Mouse (Mus musculus) heart, postnatal 0 days (tissue): ENCODE measurements around the gene Tor1a. TPM values are rescaled to one million over a fixed set of nuclear protein-coding genes. Genes with fewer than 3 reads are reported as not detected.
"Not testable (repeated sequence)": the region's sequence is repeated elsewhere in the genome, so short reads cannot be mapped to it uniquely, and the experiment has no call there.

Experiments used
- ATAC-seq: fragments of 200-750 bp; cut with Nextera tagmentation; 2 replicates; pipeline ENCODE4 v1.8.0; 2017; ENCODE audit warnings: low read depth, moderate number of reproducible peaks, moderate library complexity; ENCODE audit not compliant: insufficient read depth
- DNase-seq: peaks from one replicate; pipeline ENCODE4 v3.0.0-alpha.2; 2016; ENCODE audit warnings: low spot score
- H3K27ac ChIP-seq: fragments of 300-500 bp; sonication (generic); 2 replicates; pipeline ENCODE4 v1.5.1; 2014; ENCODE audit warnings: low read depth, mild to moderate bottlenecking
- H3K27me3 ChIP-seq: fragments of 300-500 bp; sonication (generic); 2 replicates; pipeline ENCODE4 v1.6.1; 2014; ENCODE audit warnings: low read length, mixed read lengths; ENCODE audit not compliant: control insufficient read depth, insufficient read depth
- H3K36me3 ChIP-seq: fragments of 300-500 bp; sonication (generic); replicated peaks from 2 replicates; pipeline ENCODE4 v1.6.1; 2014; ENCODE audit warnings: low read length, mixed read lengths; ENCODE audit not compliant: control insufficient read depth, insufficient read depth
- H3K4me1 ChIP-seq: fragments of 300-500 bp; sonication (generic); 2 replicates; pipeline ENCODE4 v1.6.1; 2014; ENCODE audit warnings: antibody characterized with exemption; ENCODE audit not compliant: control insufficient read depth, insufficient read depth
- H3K4me2 ChIP-seq: fragments of 300-500 bp; sonication (generic); 2 replicates; pipeline ENCODE4 v1.6.1; 2014; ENCODE audit warnings: low read depth, mild to moderate bottlenecking, low read length, moderate library complexity
- H3K4me3 ChIP-seq: fragments of 300-500 bp; sonication (generic); 2 replicates; pipeline ENCODE4 v1.5.1; 2014; ENCODE audit warnings: low read depth, low read length
- H3K9ac ChIP-seq: fragments of 300-500 bp; sonication (generic); replicated peaks from 2 replicates; pipeline ENCODE4 v1.6.1; 2014; ENCODE audit warnings: low read depth, low read length, mixed read lengths
- H3K9me3 ChIP-seq: fragments of 300-500 bp; sonication (generic); replicated peaks from 2 replicates; pipeline ENCODE4 v1.6.1; 2016; ENCODE audit warnings: low read length; ENCODE audit not compliant: control insufficient read depth
- CTCF ChIP-seq: IDR thresholded peaks from 2 replicates; pipeline ENCODE4 v1.5.1; 2016; ENCODE audit warnings: antibody characterized with exemption, control low read depth, low read depth
- EP300 ChIP-seq: IDR thresholded peaks from 2 replicates; pipeline ENCODE4 v1.6.1; 2016; ENCODE audit warnings: antibody characterized with exemption, low read depth
- WGBS: fragments of 180-500 bp; shearing (Covaris S2); extraction: QIAGEN DNeasy Blood & Tissue Kit; methylation state at CpG from one replicate; pipeline ENCODE4 v1.1.7; 2014; 5-methylcytosine and 5-hydroxymethylcytosine counted together
- polyA plus RNA-seq: library from polyadenylated mRNA; unstranded; fragments of >200 nt; fragmentation: Nextera tagmentation; extraction: Ambion mirVana; gene quantifications from 2 replicates; pipeline ENCODE4 v1.2.1, GENCODE M21; 2015
- total RNA-seq: library from RNA; depleted of rRNA; stranded (reverse); fragments of >200 nt; gene quantifications from 2 replicates; pipeline ENCODE4 v1.2.3, GENCODE M21; 2014; ENCODE audit warnings: low replicate concordance

Gene Tor1a
- total and polyA plus RNA-seq, 2 experiments from 2014 or later: 27.1 to 35.0 TPM

DNA sequence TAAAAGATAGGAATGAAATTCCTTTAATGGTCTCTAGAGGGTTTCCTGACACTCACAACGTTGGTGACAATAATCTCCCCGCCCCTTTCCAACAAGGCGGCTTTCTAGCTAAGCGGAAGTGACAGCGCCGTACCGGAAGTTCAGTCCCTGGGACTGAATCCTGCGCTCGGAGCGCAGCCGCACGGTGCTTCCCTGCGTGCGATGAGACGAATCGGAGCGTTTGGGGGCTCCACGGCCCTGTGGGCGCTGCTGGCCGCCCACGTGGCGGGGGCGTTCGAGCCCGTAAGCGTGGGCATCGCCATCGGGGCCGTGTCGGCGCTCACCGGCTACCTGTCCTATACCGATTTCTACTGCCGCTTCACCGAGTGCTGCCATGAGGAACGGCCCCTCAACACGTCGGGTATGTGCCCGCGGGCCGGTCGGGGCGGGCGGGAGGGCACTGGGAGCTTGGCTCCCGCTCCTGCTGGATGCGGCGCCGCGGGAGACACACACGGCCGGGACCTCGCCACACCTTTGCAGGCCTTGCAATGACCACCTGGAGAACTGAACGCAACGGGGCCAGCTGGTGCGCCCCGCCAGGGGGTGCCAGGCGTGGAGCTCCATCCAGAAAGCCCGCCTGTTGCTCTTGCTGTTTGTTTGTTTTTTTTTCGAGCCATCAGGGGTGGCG lies 14.8 kb downstream of the Tor1a start, which contains the start of gene Tor1b:
TSS of gene Tor1b (plus strand) at position 136 of the 667 bp plus-strand sequence.
- Histone ChIP-seq H3K9me3 (no peaks in the 10 kb centered on the region), H3K36me3 (peaks cover 23% of the 10 kb centered on the region), H3K27me3 (no peaks in the 10 kb centered on the region; the same call in 1 of the 2 replicates), H3K27ac (peak within 1 kb of the TSS; percentile 78), H3K4me1 (peaks cover 14% of the 10 kb centered on the region), H3K4me2 (peak within 1 kb of the TSS; percentile 95), H3K9ac (peak within 1 kb of the TSS; percentile 82), H3K4me3 (peak within 1 kb of the TSS; percentile 83)
- ATAC-seq: peak; percentile 91
- TF ChIP-seq EP300 (no peak), CTCF (peak; percentile 24)
- WGBS: 0% methylated on average over 60 of the region's 60 CpGs
- DNase-seq: peak; percentile 92

DNA sequence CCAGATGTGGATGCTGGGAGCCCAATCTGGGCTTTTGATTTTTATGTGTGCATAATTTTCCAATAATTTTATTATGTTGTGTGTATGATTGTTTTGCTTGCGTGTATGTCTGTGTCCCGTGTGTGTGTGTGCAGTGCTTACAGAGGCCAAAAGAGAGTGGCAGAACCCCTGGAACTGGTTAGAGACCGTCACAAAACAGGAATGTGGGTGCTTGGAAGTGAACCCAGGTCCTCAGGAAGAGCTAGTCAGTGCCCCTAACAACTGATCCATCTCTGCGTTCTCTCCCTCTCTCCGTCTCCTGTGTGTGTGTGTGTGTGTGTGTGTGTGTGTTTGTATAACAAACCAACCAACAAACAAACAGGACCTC lies 15.3 kb downstream of the Tor1a start:
- no peak for TF ChIP-seq CTCF
- no peak for TF ChIP-seq EP300
- H3K27ac ChIP-seq: peak overlapping the region; percentile 62
- H3K4me2 ChIP-seq: peak overlapping the region; percentile 95
- ATAC-seq: no peak; the same call in 1 of the 2 replicates
- WGBS: 27% methylated on average over 5 of the region's 5 CpGs
- H3K9me3 ChIP-seq: no peaks in the 10 kb centered on the region
- peaks cover 14% of the 10 kb centered on the region for H3K4me1 ChIP-seq
- H3K9ac ChIP-seq: no peak overlapping the region
- H3K36me3 ChIP-seq: peaks cover 18% of the 10 kb centered on the region
- H3K27me3 ChIP-seq: no peaks in the 10 kb centered on the region; the same call in 1 of the 2 replicates
- peak overlapping the region; percentile 83 for H3K4me3 ChIP-seq
- DNase-seq: no peak

DNA sequence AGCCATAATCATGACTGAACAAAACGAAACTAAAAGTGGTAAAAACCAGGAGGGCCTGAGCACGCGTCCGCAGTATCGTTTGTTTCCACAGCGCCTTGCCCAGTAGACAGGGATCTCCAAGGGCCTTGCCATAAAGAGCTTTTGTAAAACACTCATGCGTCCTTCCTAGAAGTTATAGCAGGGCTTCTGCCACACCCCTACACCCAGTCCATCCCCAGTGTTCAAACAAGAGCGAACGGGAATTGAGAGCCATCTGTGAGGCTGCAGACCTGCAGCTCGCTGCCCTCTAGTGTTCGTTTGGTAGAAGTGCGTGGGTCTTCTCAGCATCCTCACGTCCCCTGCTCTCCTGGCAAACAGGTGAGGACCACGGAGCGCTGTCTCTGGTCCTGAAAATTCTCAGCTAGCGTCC lies 25.1 kb downstream of the Tor1a start:
- peak overlapping the region; percentile 59 for H3K4me2 ChIP-seq
- no peak overlapping the region for H3K9ac ChIP-seq
- no peaks in the 10 kb centered on the region for H3K9me3 ChIP-seq
- WGBS: 24% methylated on average over 16 of the region's 16 CpGs
- H3K27me3 ChIP-seq: no peaks in the 10 kb centered on the region
- TF ChIP-seq EP300 (no peak), CTCF (peak; percentile 87)
- no peak overlapping the region for H3K27ac ChIP-seq
- DNase-seq (peak; percentile 90), ATAC-seq (peak; percentile 76)
- no peaks in the 10 kb centered on the region for H3K36me3 ChIP-seq
- peak overlapping the region; percentile 48 for H3K4me3 ChIP-seq
- H3K4me1 ChIP-seq: no peaks in the 10 kb centered on the region

DNA sequence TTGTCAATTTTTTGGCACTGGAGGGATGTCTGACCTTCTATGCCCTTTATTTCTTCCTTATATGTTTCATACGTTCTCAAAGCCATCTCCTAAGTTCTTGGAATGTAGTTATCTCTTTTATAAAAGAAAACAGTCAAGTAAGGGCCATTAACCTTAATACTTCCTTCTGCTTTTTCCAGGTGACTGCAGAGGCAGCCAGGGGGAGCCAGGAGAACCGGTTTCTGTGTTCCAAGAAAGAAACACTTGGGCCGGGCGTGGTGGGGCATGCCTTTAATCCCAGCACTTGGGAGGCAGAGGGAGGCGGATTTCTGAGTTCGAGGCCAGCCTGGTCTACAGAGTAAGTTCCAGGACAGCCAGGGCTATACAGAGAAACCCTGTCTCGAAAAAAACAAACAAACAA lies 25.6 kb downstream of the Tor1a start:
- H3K27me3 ChIP-seq, ATAC-seq, H3K9ac ChIP-seq, DNase-seq, H3K9me3 ChIP-seq, H3K4me1 ChIP-seq, H3K27ac ChIP-seq, H3K36me3 ChIP-seq: not testable (repeated sequence)
- 42% methylated on average over 7 of the region's 7 CpGs for WGBS
- H3K4me2 ChIP-seq: peak overlapping the region; percentile 59; the same call in 1 of the 2 replicates
- H3K4me3 ChIP-seq: peak overlapping the region; percentile 48; the same call in 1 of the 2 replicates

DNA sequence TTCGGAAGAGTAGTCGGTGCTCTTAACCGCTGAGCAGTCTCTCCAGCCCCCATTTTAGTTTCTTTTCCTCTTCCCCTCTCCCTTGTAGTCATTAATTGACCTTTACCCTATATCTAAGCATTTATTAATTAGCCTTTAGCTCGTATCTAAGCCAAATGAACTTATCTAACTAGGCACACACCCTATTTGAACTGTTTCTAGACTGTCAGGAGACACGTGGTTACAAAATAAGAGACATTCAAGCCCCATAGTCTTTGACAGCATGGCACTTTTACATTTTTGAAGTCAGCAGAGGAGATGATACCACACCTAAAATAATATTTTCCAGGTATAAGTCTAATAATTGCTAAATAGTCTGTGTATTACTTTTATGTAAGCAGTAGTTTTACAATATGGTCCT lies 26.1 kb downstream of the Tor1a start:
- ATAC-seq (no peak), DNase-seq (no peak)
- no peak overlapping the region for H3K4me2 ChIP-seq
- no peak for TF ChIP-seq EP300
- no peak for TF ChIP-seq CTCF
- no peaks in the 10 kb centered on the region for H3K4me1 ChIP-seq
- no peaks in the 10 kb centered on the region for H3K36me3 ChIP-seq
- no peak overlapping the region for H3K4me3 ChIP-seq
- no peak overlapping the region for H3K9ac ChIP-seq
- no peaks in the 10 kb centered on the region for H3K27me3 ChIP-seq
- WGBS: 83% methylated on average over 5 of the region's 5 CpGs
- H3K9me3 ChIP-seq: no peaks in the 10 kb centered on the region
- no peak overlapping the region for H3K27ac ChIP-seq

DNA sequence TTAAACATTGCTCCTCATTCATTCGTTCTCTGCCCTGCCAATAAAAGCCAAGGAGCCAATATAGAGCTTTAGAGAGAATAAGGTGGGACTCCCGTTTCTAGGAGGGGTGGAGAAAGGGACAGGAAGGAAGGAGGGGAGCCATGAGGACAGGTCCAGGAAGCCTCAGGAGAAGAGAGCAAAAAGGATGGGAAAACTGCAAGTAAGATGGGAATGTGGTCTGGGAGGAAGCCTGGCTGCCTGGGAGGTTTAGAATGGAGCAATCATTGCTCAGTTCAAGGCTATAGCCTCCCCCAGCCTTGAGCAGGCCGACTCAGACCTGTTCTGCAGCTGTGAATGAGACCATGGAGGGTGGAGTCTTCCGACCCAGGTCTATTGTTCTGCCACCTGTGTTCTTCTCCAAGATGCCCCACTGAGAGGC lies 29.1 kb downstream of the Tor1a start:
- ATAC-seq (no peak), DNase-seq (no peak)
- no peak for TF ChIP-seq CTCF
- no peak for TF ChIP-seq EP300
- Histone ChIP-seq H3K9me3 (no peaks in the 10 kb centered on the region), H3K27ac (no peak overlapping the region), H3K4me1 (no peaks in the 10 kb centered on the region), H3K4me3 (no peak overlapping the region), H3K36me3 (no peaks in the 10 kb centered on the region), H3K27me3 (no peaks in the 10 kb centered on the region), H3K9ac (no peak overlapping the region), H3K4me2 (no peak overlapping the region)
- WGBS: 43% methylated on average over 4 of the region's 4 CpGs
